Mouse (Mus musculus) heart, postnatal 14 days (tissue): ENCODE data around the gene Mycbp2. TPM values are rescaled to one million over a fixed set of nuclear protein-coding genes. Genes with fewer than 3 reads are reported as not detected.

Experiments
- DNase-seq, 2 experiments: peaks; one replicate each; pipeline ENCODE4 v3.0.0; 2021 to 2022
- intact Hi-C: fragments of 180-260 bp; cut with DNase I; formaldehyde crosslinking; loops from one replicate; pipeline ENCODE4 v1.15.1; 2025
- total RNA-seq, 2 experiments: library from RNA; stranded (reverse); gene quantifications; 2 replicates each; pipeline ENCODE4 v1.2.3; 2021

The Mycbp2 gene
- total RNA-seq, 2 experiments from 2014 or later, result 30.8 to 31.0 TPM

- intact Hi-C loops, result no loop called here
These were observed 267.2 kb downstream of the Mycbp2 start for GRCm38 (mm10) chr14:103079209-103079977.

GRCm38 (mm10) chr14:103078006-103078912, 268.4 kb downstream of the Mycbp2 start:
- intact Hi-C loops, result no loop called here
- DNase-seq, result no peak

More at GRCm38 (mm10) chr14:103079209-103079977, 267.2 kb downstream of the Mycbp2 start:
- no peak for DNase-seq

GRCm38 (mm10) chr14:103077272-103078005, 269.2 kb downstream of the Mycbp2 start:
- no peak for DNase-seq
- intact Hi-C loops, result no loop called here

- intact Hi-C loops, result no loop called here
These were observed 271.4 kb downstream of the Mycbp2 start for GRCm38 (mm10) chr14:103075166-103075565.

GRCm38 (mm10) chr14:103073825-103074224, 272.8 kb downstream of the Mycbp2 start:
- intact Hi-C loops, result loop anchor here (5.0 kb wide), 2 partner anchors 398 to 463 kb away; no protein-coding TSS in a partner anchor
- DNase-seq, result no peak

More at GRCm38 (mm10) chr14:103075166-103075565, 271.4 kb downstream of the Mycbp2 start:
- DNase-seq, result no peak

- intact Hi-C loops, result loop anchor here (5.0 kb wide), 2 partner anchors 400 to 465 kb away; no protein-coding TSS in a partner anchor
- no peak for DNase-seq
These were observed 273.9 kb downstream of the Mycbp2 start for GRCm38 (mm10) chr14:103072731-103073130.

GRCm38 (mm10) chr14:103071471-103071870, 275.1 kb downstream of the Mycbp2 start:
- no peak for DNase-seq
- intact Hi-C loops, result loop anchor here (2.0 to 5.0 kb wide), 3 partner anchors 25 to 466 kb away; no protein-coding TSS in a partner anchor

GRCm38 (mm10) chr14:103070790-103071189, 275.8 kb downstream of the Mycbp2 start:
- intact Hi-C loops, result loop anchor here (2.0 to 5.0 kb wide), 3 partner anchors 26 to 467 kb away; no protein-coding TSS in a partner anchor
- DNase-seq, result peak in 1 of 2 experiments; percentile 29

GRCm38 (mm10) chr14:103069864-103070611, 276.6 kb downstream of the Mycbp2 start, which contains the start of gene Cln5:
Gene Cln5 (plus strand): TSS chr14:103070216.
- intact Hi-C loops, result loop anchor here (2.0 to 5.0 kb wide), 5 partner anchors 27 to 467 kb away; partner anchors contain the start of gene Mycbp2
- peak; percentile 97 to 98 for DNase-seq

GRCm38 (mm10) chr14:103069465-103069863, 277.1 kb downstream of the Mycbp2 start:
- intact Hi-C loops, result loop anchor here (5.0 kb wide), 2 partner anchors 63 to 278 kb away; partner anchors contain the start of gene Mycbp2
- DNase-seq, result no peak

GRCm38 (mm10) chr14:103065294-103066167, 281.1 kb downstream of the Mycbp2 start:
- intact Hi-C loops, result loop anchor here (5.0 kb wide), 2 partner anchors 67 to 282 kb away; partner anchors contain the start of gene Mycbp2
- peak; percentile 76 to 87 for DNase-seq

Other genes with a start within 250 kb of the Mycbp2 start
- gene Fbxl3, start 247.2 kb downstream of the Mycbp2 start, total RNA-seq, result 10 to 100 TPM; 53.9 to 60.1 TPM
- under 1 TPM; 0.32 to 0.41 TPM for gene Scel, start 166.5 kb upstream of the Mycbp2 start, total RNA-seq